Mouse (Mus musculus): ENCODE measurements around the gene Clcn1.

DNA sequence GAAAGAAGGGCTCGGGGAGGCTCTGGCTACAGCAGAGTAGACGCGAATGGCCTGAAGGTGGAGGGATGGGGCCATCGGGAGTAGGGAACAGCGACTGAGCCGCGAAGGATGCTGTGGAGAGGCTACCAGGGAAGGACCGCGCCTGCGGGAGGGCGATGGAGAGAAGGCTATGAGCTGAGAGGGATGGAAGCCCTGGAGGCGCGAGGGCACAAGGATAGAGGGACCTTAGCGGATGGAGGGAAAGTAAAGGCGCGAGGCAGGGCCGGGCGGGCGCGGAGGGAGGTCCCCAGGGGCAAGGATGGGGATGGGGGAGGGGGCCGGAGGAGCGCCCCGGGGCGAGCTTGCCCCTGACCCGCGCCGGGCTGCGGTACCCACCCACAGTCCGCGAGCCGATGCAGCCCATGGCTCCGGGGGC, 37.6 kb downstream of the Clcn1 start:
- TF ChIP-seq CTCF (IDR thresholded peaks at IDR 0.05; ENCODE audit: borderline replicate concordance, extremely low read depth, insufficient read depth, insufficient read length) (no peak), POLR2A (IDR thresholded peaks at IDR 0.05; ENCODE audit: borderline replicate concordance, extremely low read depth, insufficient read depth, insufficient read length, poor library complexity, severe bottlenecking) (no peak)
